Mouse (Mus musculus) B cell, adult 2 months (primary cell): Measurements from ENCODE around the gene Sun2.

Source experiments
- DNase-seq, 2 experiments: peaks; one replicate each; pipeline ENCODE4 v3.0.0; 2022

Gene Sun2

GRCm38 (mm10) chr15:79684616-79685015 is 57.7 kb downstream of the Sun2 start:
- no peak for DNase-seq

GRCm38 (mm10) chr15:79683707-79684465 is 58.5 kb downstream of the Sun2 start:
- DNase-seq: no peak

- no peak for DNase-seq
These were observed 59.2 kb downstream of the Sun2 start for GRCm38 (mm10) chr15:79683146-79683545.

GRCm38 (mm10) chr15:79681973-79682372 is 60.4 kb downstream of the Sun2 start:
- no peak for DNase-seq

- no peak for DNase-seq
These were observed 64.4 kb downstream of the Sun2 start for GRCm38 (mm10) chr15:79677936-79678335.
